Mouse (Mus musculus): ENCODE data around the gene Lrrc38.

The Lrrc38 gene

DNA sequence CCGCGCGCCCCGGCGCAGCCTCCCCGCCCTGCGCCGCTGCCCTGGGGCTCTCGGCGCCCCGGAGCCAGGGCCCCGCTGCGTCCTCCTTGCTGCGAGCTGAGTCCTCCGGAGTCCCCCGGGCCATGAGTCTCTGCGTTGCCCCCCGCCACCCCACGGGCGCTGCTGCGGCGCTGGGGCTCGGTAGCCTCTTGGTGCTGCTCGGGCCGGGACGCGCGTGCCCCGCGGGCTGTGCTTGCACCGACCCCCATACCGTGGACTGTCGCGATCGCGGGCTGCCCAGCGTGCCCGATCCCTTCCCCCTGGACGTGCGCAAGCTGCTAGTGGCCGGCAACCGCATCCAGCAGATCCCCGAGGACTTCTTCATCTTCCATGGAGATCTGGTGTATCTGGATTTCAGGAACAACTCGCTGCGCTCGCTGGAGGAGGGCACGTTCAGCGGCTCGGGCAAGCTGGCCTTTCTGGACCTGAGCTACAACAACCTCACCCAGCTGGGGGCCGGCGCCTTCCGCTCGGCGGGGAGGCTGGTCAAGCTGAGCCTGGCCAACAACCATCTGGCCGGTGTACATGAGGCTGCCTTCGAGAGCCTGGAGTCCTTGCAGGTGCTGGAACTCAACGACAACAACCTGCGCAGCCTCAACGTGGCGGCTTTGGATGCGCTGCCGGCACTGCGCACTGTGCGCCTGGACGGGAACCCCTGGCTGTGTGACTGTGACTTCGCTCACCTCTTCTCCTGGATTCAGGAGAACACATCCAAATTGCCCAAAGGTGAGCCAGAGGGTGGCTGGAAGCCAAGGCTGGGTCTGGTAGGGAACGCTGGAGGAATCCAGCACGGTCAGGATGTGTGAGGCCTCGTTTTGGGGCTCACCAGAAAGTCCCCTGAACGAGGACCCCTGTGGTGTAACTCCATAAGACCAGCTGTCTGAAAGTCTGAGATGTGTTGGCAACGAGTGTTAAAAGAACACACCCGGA, 774 bp downstream of the Lrrc38 start:
- no peak for DNase-seq (ENCODE audit: low spot score)

DNA sequence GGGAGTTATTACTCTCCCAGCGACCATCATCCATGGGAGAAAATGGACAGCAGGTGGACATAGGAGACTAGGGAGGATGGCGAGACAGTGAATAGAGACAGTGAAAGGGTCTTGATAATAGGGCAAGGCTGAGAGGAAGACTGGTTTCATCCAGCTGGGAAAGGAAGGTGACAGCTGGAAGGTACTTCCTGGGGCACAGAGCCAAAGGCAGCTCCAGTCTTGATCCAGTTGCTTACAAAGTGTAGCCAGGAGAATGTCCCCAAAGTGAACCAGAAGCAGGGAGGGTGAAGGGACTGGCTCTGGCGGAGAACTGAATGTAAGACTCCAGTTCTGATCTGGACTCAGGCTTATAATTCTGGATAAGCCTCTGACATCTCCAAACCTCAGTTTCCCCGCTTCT, 2.7 kb downstream of the Lrrc38 start:
- DNase-seq (ENCODE audit: low spot score), result no peak

DNA sequence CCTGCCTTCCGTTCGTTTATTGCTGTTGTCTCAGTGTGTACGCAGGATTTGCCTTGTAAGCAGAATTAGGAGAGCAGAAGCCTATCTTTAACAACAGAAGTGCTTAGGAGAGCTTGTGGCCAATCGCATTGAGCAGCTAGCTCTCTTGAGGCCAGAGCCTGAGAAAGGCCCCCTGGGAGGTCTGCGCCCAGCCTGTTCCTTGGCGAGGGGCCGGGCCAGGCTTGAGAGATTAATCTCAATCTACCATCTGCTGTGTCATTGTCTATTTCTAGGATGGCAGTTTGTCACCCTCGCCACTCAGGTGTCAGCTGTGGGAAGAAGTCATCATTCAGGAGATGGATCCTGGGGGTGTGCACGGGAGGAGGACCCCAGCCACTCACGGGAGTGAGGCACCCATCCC, 12.0 kb downstream of the Lrrc38 start:
- DNase-seq (ENCODE audit: low spot score), result no peak

DNA sequence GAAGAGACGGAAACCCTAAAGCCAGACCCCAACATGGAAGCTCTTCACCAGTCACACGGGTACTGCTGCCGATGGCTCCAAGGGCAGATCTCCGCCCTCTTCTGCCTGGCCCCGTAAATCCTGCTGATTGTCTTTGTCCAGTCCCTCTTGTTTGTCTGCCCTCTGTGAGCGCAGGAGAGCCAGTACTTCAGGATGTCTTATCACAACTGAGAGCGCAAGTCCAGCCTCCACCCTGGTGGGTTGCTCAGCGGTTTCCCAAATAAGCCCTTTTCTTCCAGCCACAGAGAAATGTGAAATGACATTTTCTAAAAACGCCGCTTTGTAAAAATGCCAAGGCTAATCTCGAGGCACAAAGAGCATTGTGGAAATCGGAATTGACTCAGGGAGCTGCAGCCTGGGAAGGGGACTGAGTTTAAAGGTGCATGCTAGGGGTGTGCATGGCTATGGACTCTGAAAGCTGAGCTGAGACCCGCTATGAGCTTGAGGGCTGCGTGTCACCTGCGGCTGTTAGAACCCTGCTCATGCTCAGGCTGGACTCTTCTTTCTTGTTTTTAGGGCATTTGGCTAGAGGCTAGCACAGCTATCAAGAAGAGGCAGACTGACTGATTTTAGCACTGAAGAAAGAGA, 17.0 kb downstream of the Lrrc38 start:
- no peak for DNase-seq (ENCODE audit: low spot score)

DNA sequence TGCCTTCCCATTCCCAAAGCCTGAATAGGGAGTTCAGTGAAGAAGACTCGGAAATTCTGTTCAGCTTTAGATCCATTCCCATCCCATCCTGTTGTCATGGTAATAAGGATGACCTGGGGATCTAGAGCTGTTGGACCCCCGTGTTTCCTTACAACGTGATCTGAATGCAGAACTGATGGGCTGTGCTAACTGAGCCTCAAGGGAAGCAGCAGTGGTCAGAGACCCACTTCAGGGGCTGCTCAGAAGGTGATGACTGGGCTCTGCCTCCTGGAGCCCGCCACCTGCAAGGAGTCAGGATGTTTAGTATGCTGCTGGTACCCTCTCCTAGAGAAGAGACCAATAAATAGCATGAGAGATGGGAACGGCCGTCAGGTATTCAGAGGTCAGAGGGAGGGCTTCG, 29.9 kb downstream of the Lrrc38 start:
- DNase-seq (ENCODE audit: low spot score), result no peak

DNA sequence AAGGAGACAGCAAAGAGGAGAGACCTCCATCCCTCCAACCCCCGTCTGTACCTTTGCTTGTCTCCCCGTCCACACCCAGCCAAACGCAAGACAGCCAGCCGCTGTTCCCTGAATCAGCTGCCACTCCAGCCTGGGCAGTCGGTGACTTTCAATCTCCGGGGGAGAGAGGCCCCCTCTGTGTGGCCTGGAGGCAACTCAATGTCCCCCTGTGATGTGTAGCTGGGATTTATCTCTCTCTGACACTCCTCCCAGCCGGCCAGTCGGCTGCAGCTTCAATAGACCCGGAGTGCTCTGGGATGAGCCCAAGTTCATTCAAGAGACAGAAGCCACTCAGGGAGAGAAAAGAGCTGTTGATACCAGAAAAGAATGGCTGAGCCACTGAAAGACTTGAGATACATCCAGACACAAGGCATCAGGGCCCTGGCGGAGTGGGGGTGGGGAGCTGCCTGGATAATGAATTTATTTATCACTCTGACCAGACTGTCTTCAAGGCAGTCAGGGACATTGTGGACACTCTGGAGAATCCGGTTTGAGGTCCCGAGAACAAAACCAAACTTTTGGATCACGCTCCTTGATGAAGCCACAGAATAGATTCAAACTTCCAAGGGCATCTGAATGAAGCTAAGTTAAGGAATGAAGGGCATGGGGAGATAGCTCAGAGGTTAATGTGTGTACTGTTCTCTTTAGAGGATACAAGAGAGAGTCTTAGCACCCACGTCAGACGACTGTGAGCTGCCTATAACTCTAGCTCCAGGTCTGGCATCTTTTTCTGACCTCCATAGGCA, 30.6 kb downstream of the Lrrc38 start:
- DNase-seq (ENCODE audit: low spot score), result no peak

DNA sequence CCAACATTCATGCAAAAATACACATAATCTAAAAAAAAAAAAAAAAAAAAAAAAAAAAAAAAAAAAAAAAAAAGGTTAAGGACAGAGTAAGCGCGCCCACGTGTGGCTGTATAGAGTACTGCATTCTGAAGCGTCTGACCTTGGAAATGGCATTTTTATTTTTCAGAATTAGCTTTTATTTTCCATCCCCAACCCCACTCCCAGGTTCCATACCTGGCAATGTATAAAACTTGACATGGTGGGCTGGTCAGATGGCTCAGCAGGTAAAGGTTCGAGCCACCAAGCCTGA, 31.1 kb downstream of the Lrrc38 start:
- no peak for DNase-seq (ENCODE audit: low spot score)

DNA sequence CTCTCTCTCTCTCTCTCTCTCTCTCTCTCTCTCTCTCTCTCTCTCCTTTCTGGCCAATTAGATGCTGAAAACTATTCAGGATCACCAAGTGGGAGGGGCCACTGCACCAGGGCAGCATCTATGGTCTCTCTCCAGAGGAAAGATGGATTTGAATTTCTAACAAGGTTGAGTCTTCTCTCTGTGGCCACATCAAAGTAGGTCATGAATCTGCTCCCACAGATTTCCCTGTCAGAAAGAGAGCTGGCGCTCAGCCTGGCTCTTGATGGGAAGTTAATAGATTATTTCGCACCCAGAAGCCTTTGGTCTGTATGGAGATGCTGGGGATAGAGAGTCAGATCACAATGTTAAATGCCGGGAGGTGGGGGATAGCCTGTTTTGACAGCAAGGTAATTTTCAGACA, 32.6 kb downstream of the Lrrc38 start:
- no peak for DNase-seq (ENCODE audit: low spot score)

DNA sequence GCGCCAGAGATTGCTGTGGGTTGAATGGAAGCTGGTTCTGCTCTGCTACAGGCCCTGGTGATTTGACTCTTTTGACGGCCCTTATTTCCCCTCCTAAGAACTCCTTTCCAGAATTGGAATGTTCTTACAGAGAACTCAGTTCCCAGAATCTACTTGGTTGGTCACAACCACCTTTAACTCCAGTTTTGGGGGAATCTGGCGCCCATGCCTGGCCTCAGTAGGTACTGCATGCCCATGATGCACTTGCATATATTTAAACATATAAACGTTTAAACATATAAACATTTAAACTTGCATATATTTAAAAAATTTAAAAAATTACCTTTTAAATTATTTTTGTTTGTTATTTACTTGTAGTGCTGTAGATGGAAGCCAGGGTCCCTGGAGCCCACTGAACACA, 34.1 kb downstream of the Lrrc38 start:
- no peak for DNase-seq (ENCODE audit: low spot score)

GRCm38 (mm10) chr4:143388955-143389702, 39.6 kb downstream of the Lrrc38 start:
- no peak for DNase-seq (ENCODE audit: low spot score)

DNA sequence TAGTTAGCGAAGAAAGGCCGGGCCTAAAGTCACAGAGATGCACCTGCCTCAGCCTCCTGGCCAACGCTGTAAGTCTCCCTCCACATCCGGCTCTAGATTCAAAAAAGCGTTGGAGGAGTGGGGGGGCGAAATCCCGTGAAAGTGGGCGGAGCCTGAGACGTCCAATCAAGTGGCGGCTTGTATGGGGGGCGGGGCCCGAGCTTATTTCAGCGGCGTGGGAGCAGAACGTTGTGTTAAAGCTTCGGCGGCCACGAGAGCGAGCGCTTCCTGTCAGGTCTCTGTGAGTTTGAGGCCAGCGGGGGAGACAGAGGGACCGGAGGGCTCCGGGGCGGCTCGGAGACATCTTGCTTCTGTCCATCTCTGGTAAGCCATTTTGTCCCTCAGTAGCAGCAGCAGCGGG, 44.6 kb downstream of the Lrrc38 start, which contains the start of gene Pramel1:
Gene Pramel1, plus strand, starts transcription at position 248 of the 400 bp plus-strand sequence.
- no peak for DNase-seq (ENCODE audit: low spot score)

- no peak for DNase-seq (ENCODE audit: low spot score)
These were observed 62.1 kb downstream of the Lrrc38 start for GRCm38 (mm10) chr4:143411566-143412218.

DNA sequence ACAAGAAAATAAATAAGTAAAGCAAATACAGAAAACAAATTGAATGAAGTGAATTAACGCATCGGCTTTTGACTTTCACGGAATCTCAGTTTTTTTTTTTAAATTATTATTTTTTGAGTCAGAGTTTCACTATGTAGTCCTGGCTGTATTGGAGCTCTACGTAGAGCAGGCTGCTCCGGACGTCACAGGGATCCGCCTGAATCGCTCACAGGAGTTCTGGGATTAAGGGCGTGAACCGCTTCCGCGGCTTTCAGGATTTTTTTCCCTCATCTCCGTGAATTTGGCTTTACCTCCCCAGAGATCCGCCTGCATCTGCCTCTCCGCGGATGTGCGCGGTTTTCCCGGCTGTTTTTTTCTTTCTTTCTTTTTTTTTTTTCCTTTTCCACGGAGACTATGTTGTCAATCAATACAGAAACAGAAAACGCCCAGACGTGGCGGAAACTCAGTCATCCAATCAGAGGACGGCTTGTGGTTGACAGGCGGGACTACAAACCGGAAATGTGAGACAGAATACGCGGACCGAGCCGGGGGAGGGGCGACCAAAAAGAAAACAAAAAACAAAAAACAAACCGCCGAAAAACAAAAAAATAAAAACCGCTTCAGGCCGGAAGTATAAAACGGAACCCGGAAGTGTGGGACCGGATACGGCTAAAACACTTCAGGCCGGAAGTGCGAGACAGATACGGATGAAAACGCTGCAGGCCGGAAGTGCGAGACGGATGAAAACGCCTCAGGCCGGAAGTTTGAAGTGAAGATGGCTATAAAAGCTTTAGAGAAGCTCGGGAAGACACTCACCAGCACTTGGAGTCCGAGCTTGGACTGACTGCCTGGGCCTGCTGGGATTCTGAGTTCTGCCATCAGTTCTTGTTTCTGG, 62.9 kb downstream of the Lrrc38 start, which contains the start of gene Pramef8:
Gene Pramef8, plus strand, starts transcription at position 208 of the 874 bp plus-strand sequence.
- DNase-seq (ENCODE audit: low spot score), result peak; percentile 91

DNA sequence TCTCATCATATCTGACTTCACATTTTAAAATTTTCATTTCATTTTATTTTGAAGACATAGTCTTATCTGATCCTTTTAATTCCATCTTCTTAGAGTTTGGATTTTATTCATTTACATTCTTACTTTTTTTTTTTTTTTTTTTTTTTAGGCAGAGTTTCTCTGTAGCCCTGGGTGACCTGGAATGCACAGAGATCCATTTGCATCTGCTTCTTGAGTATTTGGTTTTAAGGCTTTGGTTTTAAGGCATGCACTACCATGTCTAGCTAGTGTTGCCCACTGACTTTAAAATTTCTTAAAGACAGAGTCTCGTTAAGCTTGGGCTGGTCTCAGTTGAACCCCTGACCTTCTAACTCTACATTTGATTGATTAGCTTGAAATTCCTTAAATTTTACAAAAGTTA, 64.1 kb downstream of the Lrrc38 start:
- DNase-seq (ENCODE audit: low spot score), result no peak

DNA sequence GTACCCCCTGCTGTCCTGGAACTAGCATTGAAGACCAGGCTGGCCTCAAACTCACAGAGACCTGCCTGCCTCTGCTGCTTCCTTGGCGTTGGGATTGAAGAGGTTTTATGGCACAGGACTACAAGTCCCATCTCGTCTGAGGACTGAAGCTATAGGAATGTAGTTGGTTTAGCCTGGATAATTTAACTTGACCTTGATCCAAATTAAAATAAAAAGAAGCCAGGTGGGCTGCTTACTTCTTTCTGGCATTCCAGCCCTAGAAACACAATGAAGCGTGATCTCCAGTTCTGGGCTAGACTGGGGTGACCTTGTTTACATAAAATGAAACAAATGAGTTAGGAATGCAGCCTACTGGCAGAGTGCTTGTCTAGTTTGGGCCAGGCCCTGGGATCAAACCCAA, 64.6 kb downstream of the Lrrc38 start:
- DNase-seq (ENCODE audit: low spot score), result no peak
